In genomic region chr4:106804201-106804909, GRCm38 (mm10) we compare ENCODE assay signal across 8 mouse cellular contexts. TPM values are rescaled to one million over a fixed set of nuclear protein-coding genes. Genes with fewer than 3 reads are reported as not detected.
DNase-seq lines count a peak whose midpoint lies in the region; ATAC-seq and TF ChIP-seq lines count a peak whose summit lies in the region.

No protein-coding gene starts in this region.

- peaks cover 26% of the 10 kb centered on the region for H3K4me1 ChIP-seq in kidney, embryonic 15.5 days
- peaks cover 14% of the 10 kb centered on the region for H3K4me1 ChIP-seq in forebrain, embryonic 13.5 days
- H3K4me1 ChIP-seq in liver, adult 2 months (ENCODE audit: control insufficient read depth, insufficient read depth, low read length) = peaks cover 5% of the 10 kb centered on the region; the same call in 1 of the 2 replicates
- peaks cover 3% of the 10 kb centered on the region; the same call in 1 of the 2 replicates for H3K4me1 ChIP-seq in midbrain, postnatal 0 days (ENCODE audit: insufficient read depth, low read length)

- H3K9me3 ChIP-seq in kidney, embryonic 15.5 days (replicated peaks) = no peaks in the 10 kb centered on the region
- no peaks in the 10 kb centered on the region for H3K9me3 ChIP-seq in forebrain, embryonic 13.5 days (replicated peaks)
- H3K9me3 ChIP-seq in midbrain, postnatal 0 days (ENCODE audit: low read length) = no peaks in the 10 kb centered on the region

- WGBS in kidney, embryonic 15.5 days = 43% methylated on average over 16 of the region's 16 CpGs
- WGBS in forebrain, embryonic 13.5 days = 41% methylated on average over 16 of the region's 16 CpGs
- WGBS in liver, adult 2 months = 40% methylated on average over 16 of the region's 16 CpGs
- 48% methylated on average over 16 of the region's 16 CpGs for WGBS in midbrain, postnatal 0 days

- H3K79me2 ChIP-seq in liver, adult 2 months (ENCODE audit: control insufficient read depth, insufficient read depth, low read length) = no peaks in the 10 kb centered on the region

- peak overlapping the region; percentile 63 for H3K4me2 ChIP-seq in kidney, embryonic 15.5 days
- H3K4me2 ChIP-seq in forebrain, embryonic 13.5 days = peak overlapping the region; percentile 29
- peak overlapping the region; percentile 44 for H3K4me2 ChIP-seq in midbrain, postnatal 0 days (ENCODE audit: low read depth, low read length, poor library complexity, severe bottlenecking)

- peak overlapping the region; percentile 37 for H3K4me3 ChIP-seq in kidney, embryonic 15.5 days (replicated peaks)
- H3K4me3 ChIP-seq in forebrain, embryonic 13.5 days = no peak overlapping the region
- H3K4me3 ChIP-seq in liver, adult 2 months (ENCODE audit: insufficient read depth, low read depth, low read length) = peak overlapping the region; percentile 59
- no peak overlapping the region for H3K4me3 ChIP-seq in midbrain, postnatal 0 days (ENCODE audit: low read depth, low read length)

- peak overlapping the region; percentile 47 for H3K9ac ChIP-seq in kidney, embryonic 15.5 days
- no peak overlapping the region for H3K9ac ChIP-seq in forebrain, embryonic 13.5 days
- peak overlapping the region; percentile 51 for H3K9ac ChIP-seq in liver, adult 2 months (ENCODE audit: low read depth, low read length)
- H3K9ac ChIP-seq in midbrain, postnatal 0 days (replicated peaks; ENCODE audit: low read length, poor library complexity, severe bottlenecking) = no peak overlapping the region; the same call in 1 of the 2 replicates

- peak; percentile 31 for ATAC-seq in kidney, embryonic 15.5 days (replicated peaks; ENCODE audit: low FRiP score)
- no peak for ATAC-seq in forebrain, embryonic 13.5 days
- no peak for ATAC-seq in midbrain, postnatal 0 days (ENCODE audit: low FRiP score)

- peaks cover 18% of the 10 kb centered on the region for H3K27me3 ChIP-seq in kidney, embryonic 15.5 days
- peaks cover 37% of the 10 kb centered on the region for H3K27me3 ChIP-seq in forebrain, embryonic 13.5 days
- no peaks in the 10 kb centered on the region for H3K27me3 ChIP-seq in liver, adult 2 months (ENCODE audit: control insufficient read depth, insufficient read depth, low read length)
- H3K27me3 ChIP-seq in midbrain, postnatal 0 days (ENCODE audit: insufficient read depth, low read length) = no peaks in the 10 kb centered on the region

- no peaks in the 10 kb centered on the region for H3K36me3 ChIP-seq in kidney, embryonic 15.5 days
- H3K36me3 ChIP-seq in forebrain, embryonic 13.5 days (ENCODE audit: poor library complexity, severe bottlenecking) = no peaks in the 10 kb centered on the region
- H3K36me3 ChIP-seq in liver, adult 2 months (ENCODE audit: control insufficient read depth, insufficient read depth, low read length) = no peaks in the 10 kb centered on the region
- H3K36me3 ChIP-seq in midbrain, postnatal 0 days (ENCODE audit: insufficient read depth, low read length) = no peaks in the 10 kb centered on the region

- no peak for TF ChIP-seq CTCF in liver, adult 2 months (IDR thresholded peaks at IDR 0.05; ENCODE audit: low read depth, low read length)
- no peak for TF ChIP-seq CTCF in midbrain, postnatal 0 days (IDR thresholded peaks at IDR 0.05)

- no peak overlapping the region for H3K27ac ChIP-seq in kidney, embryonic 15.5 days
- no peak overlapping the region for H3K27ac ChIP-seq in forebrain, embryonic 13.5 days
- H3K27ac ChIP-seq in liver, adult 2 months (replicated peaks; ENCODE audit: insufficient read depth, low read depth, low read length) = no peak overlapping the region
- H3K27ac ChIP-seq in midbrain, postnatal 0 days (ENCODE audit: low read depth, low read length) = no peak overlapping the region

- DNase-seq in kidney, postnatal 4 days = no peak
- no peak for DNase-seq in liver, adult 2 months (ENCODE audit: extremely low read depth, low read depth, low spot score)
- DNase-seq in midbrain, postnatal 0 days (ENCODE audit: low spot score) = no peak
- DNase-seq in left cerebral cortex, adult 9 months (ENCODE audit: low spot score in 2 of 2) = no peak
- no peak for DNase-seq in left cerebral cortex, adult 18-20 months (ENCODE audit: low spot score in 2 of 2)
- DNase-seq in gastrocnemius, adult 8-10 months (ENCODE audit: low spot score in 2 of 2) = no peak

- TF ChIP-seq POLR2A in liver, adult 2 months (IDR thresholded peaks at IDR 0.05; ENCODE audit: extremely low read depth, insufficient read depth, low read length) = no peak

RNA-seq across cellular contexts. Expression of gene Acot11, which starts 0.4 kb away (rescaled TPM):
- 2.7 and 3.7 TPM in 2 replicates for polyA plus RNA-seq in kidney, embryonic 15.5 days (2015; fragmentation: Nextera tagmentation; extraction: Ambion mirVana)
- 0.63 and 0.94 TPM in 2 replicates for polyA plus RNA-seq in forebrain, embryonic 13.5 days (2015; fragmentation: Nextera tagmentation; extraction: Ambion mirVana)
- total RNA-seq in liver, adult 2 months (2014; rRNA removed) = 1.8 and 4.8 TPM in 2 replicates
- polyA plus RNA-seq in liver, adult 2 months (2012; rRNA removed) = 6.3 and 14.3 TPM in 2 replicates
- 4.0 and 7.0 TPM in 2 replicates for total RNA-seq in midbrain, postnatal 0 days (2014; rRNA removed)
- polyA plus RNA-seq in midbrain, postnatal 0 days (2015; fragmentation: Nextera tagmentation; extraction: Ambion mirVana) = 1.8 and 2.1 TPM in 2 replicates
- 10 to 100 TPM; 35.0 to 57.5 TPM for total RNA-seq in left cerebral cortex, adult 18-20 months (2021)
- 10 to 100 TPM in 2 of 4 experiments, 1 to 10 TPM in 2; 9.1 to 12.9 (median 10.1) TPM for total RNA-seq in gastrocnemius, adult 8-10 months (2022)

Comparison
In these comparisons a context has a peak if more than half of its experiments do, and no peak if none do; other contexts are left out.
1. H3K4me3 ChIP-seq: peak in kidney, embryonic 15.5 days (single experiment) and liver, adult 2 months (single experiment); none in forebrain, embryonic 13.5 days (single experiment) and midbrain, postnatal 0 days (single experiment).
2. H3K9ac ChIP-seq: peak in kidney, embryonic 15.5 days (single experiment) and liver, adult 2 months (single experiment); none in forebrain, embryonic 13.5 days (single experiment) and midbrain, postnatal 0 days (single experiment).
3. Peak in every context shown above with its lines, with median percentiles within 50 percentile points of each other: H3K4me2 ChIP-seq.